Mouse (Mus musculus): ENCODE results near the gene Serhl. TPM values are rescaled to one million over a fixed set of nuclear protein-coding genes. Genes with fewer than 3 reads are reported as not detected.

Gene Serhl
- polyA plus RNA-seq, 1 experiment: 16.5 TPM

DNA sequence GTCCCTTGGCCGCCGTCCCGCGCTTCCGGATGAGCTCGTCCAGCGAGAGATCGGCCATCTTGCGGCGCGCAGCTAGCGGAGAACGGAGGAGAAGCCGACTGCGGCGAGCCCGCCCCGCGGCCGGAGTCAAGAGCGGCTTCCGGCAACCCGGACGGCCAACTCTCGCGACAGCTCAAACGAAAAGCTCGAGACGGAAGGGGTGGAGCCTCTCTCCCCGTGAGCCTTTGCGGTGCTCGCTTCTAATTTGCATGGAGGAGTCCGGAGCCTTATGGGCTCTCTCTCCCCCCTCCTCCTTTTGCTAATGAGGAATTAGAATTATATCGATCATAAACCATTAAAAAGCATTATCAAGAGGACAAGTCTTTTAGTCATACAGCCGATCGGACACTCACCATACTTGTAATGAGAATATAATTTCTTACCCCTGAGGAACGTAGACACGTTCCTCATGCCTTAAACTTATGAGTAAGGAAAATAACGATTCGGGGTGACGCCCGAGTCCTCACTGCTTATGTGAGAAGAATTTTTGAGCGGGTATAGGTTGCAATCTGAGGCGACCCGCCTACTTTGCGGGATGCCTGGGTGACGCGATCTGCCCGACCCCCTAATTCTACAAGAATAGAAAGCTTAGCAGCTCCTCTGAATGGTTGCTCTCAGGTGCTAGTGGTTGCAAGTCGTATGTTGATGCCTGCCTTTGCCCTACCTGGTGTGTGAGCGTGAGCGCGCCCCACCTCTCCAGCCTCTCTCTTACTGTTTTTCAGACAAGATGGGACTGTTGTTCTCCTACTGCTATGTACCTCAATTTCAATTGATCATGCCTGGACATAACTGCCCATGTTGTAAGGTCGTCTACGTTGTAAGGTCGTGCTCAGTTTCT lies 60.1 kb downstream of the Serhl start, which contains the start of gene Poldip3:
TSS of gene Poldip3 (minus strand) at position 189 of the 877 bp plus-strand sequence.
- Histone ChIP-seq H3K4me3 (replicated peaks; ENCODE audit: insufficient read depth, low read depth, low read length) (peak within 1 kb of the TSS; percentile 99), H3K27me3 (ENCODE audit: control insufficient read depth, insufficient read depth, low read length) (no peaks in the 10 kb centered on the region), H3K4me1 (ENCODE audit: control insufficient read depth, insufficient read depth, low read length) (peaks cover 8% of the 10 kb centered on the region; the same call in 1 of the 2 replicates), H3K27ac (ENCODE audit: insufficient read depth, low read length) (peak within 1 kb of the TSS; percentile 100)
- peak; percentile 98 to 99 for DNase-seq
- TF ChIP-seq POLR2A (IDR thresholded peaks at IDR 0.05; ENCODE audit: borderline replicate concordance, insufficient read depth, low read length) (peak; percentile 78), CTCF (IDR thresholded peaks at IDR 0.05; ENCODE audit: borderline replicate concordance, insufficient read depth, low read depth, low read length) (no peak)
- WGBS: under 1% methylated on average over 56 of the region's 56 CpGs

DNA sequence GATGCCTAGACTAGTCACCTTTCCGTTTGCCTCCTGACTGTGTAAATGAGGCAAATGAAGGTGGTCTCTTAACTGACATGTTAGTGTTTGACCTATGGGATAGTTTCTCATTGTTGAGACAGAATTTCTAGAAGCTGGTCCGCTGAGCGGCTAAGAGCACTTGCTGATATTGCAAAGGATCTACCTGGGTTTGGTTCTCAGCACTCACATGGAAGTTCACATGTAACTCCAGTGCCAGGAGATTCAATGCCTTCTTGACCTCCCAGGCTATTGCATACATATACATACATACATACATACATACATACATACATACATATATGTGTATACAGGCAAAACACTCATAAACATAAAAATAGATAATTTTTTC lies 60.8 kb downstream of the Serhl start:
- no peak for DNase-seq
- 22% methylated on average over 3 of the region's 3 CpGs for WGBS
- Histone ChIP-seq H3K4me3 (replicated peaks; ENCODE audit: insufficient read depth, low read depth, low read length) (peak overlapping the region; percentile 99), H3K27ac (ENCODE audit: insufficient read depth, low read length) (peak overlapping the region; percentile 100), H3K27me3 (ENCODE audit: control insufficient read depth, insufficient read depth, low read length) (no peaks in the 10 kb centered on the region), H3K4me1 (ENCODE audit: control insufficient read depth, insufficient read depth, low read length) (peaks cover 5% of the 10 kb centered on the region; the same call in 1 of the 2 replicates)
- TF ChIP-seq POLR2A (IDR thresholded peaks at IDR 0.05; ENCODE audit: borderline replicate concordance, insufficient read depth, low read length): no peak
- TF ChIP-seq CTCF (IDR thresholded peaks at IDR 0.05; ENCODE audit: borderline replicate concordance, insufficient read depth, low read depth, low read length): no peak

DNA sequence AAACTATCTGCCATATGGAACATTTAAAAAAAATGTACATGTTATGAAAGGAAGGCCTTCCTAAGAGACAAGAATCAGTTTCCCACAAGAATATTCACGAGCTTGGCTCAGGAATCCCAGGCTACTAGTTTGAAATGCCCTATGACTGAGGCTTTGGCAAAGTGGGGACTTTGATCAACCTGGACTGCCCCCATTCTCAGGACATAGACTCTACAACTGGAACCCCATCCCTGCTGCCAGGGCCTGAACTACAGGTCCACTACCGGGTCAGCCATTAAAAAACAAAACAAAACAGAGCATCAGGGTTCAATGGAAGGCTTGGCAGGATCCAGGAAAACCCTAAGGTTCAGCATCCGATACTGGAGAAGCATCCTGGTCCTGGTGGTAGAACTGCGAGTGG lies 61.4 kb downstream of the Serhl start:
- Histone ChIP-seq H3K27ac (ENCODE audit: insufficient read depth, low read length) (0 out of 2 replicates have a peak overlapping the region, but pooled peaks have one; percentile 6), H3K4me1 (ENCODE audit: control insufficient read depth, insufficient read depth, low read length) (peaks cover 2% of the 10 kb centered on the region; the same call in 1 of the 2 replicates), H3K27me3 (ENCODE audit: control insufficient read depth, insufficient read depth, low read length) (no peaks in the 10 kb centered on the region), H3K4me3 (replicated peaks; ENCODE audit: insufficient read depth, low read depth, low read length) (no peak overlapping the region)
- WGBS: 76% methylated on average over 4 of the region's 4 CpGs
- DNase-seq: no peak
- TF ChIP-seq CTCF (IDR thresholded peaks at IDR 0.05; ENCODE audit: borderline replicate concordance, insufficient read depth, low read depth, low read length): no peak
- TF ChIP-seq POLR2A (IDR thresholded peaks at IDR 0.05; ENCODE audit: borderline replicate concordance, insufficient read depth, low read length): no peak

DNA sequence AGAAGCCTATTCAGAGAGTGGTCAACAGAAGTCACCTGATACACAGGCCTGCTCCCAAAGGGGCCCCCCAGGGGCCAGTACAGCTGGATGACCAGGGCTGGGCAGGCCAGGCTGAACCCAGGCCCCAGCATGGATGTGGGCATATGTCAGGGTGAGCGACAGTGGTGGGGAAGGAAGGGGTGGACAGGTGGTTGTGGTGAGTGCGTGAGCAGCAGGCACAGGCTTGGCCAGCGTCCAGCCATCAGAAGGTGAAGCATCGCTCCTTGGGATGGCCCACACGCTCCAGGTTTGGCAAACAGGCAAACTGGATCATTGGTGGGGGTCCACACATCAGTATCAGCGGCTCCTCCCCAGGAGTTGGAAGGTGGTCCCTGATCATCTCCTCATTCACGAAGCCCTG lies 65.0 kb downstream of the Serhl start:
- no peak overlapping the region for H3K27ac ChIP-seq (ENCODE audit: insufficient read depth, low read length)
- no peak overlapping the region for H3K4me3 ChIP-seq (replicated peaks; ENCODE audit: insufficient read depth, low read depth, low read length)
- 48% methylated on average over 7 of the region's 7 CpGs for WGBS
- no peaks in the 10 kb centered on the region; the same call in none of the 2 replicates for H3K4me1 ChIP-seq (ENCODE audit: control insufficient read depth, insufficient read depth, low read length)
- H3K27me3 ChIP-seq (ENCODE audit: control insufficient read depth, insufficient read depth, low read length): no peaks in the 10 kb centered on the region
- TF ChIP-seq POLR2A (IDR thresholded peaks at IDR 0.05; ENCODE audit: borderline replicate concordance, insufficient read depth, low read length): no peak
- no peak for TF ChIP-seq CTCF (IDR thresholded peaks at IDR 0.05; ENCODE audit: borderline replicate concordance, insufficient read depth, low read depth, low read length)
- no peak for DNase-seq

DNA sequence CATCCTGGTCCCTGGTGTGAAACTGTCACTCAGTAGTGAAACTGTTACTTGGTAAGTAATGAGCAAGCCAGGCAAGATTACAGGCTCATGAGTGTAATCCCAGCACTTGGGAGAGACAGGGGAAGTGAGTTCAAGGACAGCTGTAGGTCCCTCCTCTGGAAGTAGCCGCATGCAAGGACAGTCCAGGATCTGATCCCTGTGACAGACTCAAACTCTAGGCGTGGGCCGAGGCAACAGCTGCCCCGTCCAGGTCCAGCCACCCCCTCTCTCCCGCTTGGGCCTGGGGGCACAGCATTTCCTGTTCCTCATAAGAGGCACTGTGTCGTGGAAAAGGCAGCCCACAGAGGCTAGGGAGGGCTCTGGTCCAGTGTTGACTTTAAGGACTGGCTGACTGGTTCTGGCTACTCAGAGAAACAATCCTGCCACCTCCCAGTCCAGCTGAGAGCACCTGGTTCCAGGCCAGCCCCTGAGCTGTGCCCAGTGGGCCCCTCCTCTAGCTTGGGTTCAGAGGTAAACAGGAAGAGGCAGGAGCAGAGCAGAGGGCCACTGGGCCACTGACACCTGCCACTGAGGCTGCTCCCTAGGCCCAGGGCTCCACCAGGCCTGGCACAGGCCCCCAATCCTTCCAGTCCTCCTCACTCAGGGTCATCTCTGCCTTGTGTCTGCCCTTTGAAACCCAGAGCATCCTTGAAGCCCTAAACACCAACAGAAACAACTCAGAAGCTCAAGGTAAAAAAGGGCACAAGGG lies 66.5 kb downstream of the Serhl start:
- TF ChIP-seq CTCF (IDR thresholded peaks at IDR 0.05; ENCODE audit: borderline replicate concordance, insufficient read depth, low read depth, low read length) (no peak), POLR2A (IDR thresholded peaks at IDR 0.05; ENCODE audit: borderline replicate concordance, insufficient read depth, low read length) (no peak)
- 81% methylated on average over 6 of the region's 6 CpGs for WGBS
- Histone ChIP-seq H3K4me3 (replicated peaks; ENCODE audit: insufficient read depth, low read depth, low read length) (no peak overlapping the region), H3K4me1 (ENCODE audit: control insufficient read depth, insufficient read depth, low read length) (peaks cover 6% of the 10 kb centered on the region), H3K27ac (ENCODE audit: insufficient read depth, low read length) (no peak overlapping the region), H3K27me3 (ENCODE audit: control insufficient read depth, insufficient read depth, low read length) (no peaks in the 10 kb centered on the region)
- DNase-seq: no peak

DNA sequence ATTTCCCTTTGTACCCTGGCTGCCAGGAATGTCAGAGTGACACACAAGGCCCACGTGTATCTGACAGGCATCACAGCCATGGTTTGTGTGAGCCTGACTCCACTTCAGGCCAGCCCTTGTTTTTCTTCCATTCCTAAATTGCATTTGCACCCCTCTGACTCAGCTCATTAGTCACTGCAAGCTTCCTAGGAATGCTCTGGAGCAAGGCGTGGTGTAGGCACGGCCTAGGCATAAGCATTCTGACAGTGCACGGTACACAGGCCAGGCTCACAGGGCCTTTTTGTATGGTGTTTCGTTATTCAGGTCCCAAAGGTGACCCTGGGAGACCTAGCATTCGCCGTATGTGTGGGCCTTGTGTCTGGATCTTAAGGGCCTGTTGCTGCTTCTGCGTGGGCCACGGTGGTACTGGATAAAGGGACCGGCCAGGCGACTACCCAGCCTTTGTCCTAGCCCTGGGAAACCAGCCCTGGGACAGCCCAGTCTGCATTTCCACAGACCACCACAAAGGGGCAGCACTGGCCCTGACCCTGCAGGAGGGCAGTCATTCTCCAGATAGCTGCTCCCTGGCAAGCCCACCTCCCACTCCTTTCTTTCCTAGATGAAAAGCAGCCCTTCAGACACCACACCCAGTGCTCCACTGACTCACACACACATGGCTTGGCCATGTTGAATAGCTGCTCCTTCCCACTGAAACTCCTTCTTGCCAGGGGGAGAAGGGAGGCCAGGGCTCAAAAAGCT lies 67.8 kb downstream of the Serhl start:
- H3K4me3 ChIP-seq (replicated peaks; ENCODE audit: insufficient read depth, low read depth, low read length): no peak overlapping the region
- 77% methylated on average over 11 of the region's 11 CpGs for WGBS
- TF ChIP-seq CTCF (IDR thresholded peaks at IDR 0.05; ENCODE audit: borderline replicate concordance, insufficient read depth, low read depth, low read length) (peak; percentile 74), POLR2A (IDR thresholded peaks at IDR 0.05; ENCODE audit: borderline replicate concordance, insufficient read depth, low read length) (no peak)
- peak in 1 of 2 experiments; percentile 54 for DNase-seq
- H3K27me3 ChIP-seq (ENCODE audit: control insufficient read depth, insufficient read depth, low read length): no peaks in the 10 kb centered on the region
- no peak overlapping the region for H3K27ac ChIP-seq (ENCODE audit: insufficient read depth, low read length)
- peaks cover 6% of the 10 kb centered on the region for H3K4me1 ChIP-seq (ENCODE audit: control insufficient read depth, insufficient read depth, low read length)

DNA sequence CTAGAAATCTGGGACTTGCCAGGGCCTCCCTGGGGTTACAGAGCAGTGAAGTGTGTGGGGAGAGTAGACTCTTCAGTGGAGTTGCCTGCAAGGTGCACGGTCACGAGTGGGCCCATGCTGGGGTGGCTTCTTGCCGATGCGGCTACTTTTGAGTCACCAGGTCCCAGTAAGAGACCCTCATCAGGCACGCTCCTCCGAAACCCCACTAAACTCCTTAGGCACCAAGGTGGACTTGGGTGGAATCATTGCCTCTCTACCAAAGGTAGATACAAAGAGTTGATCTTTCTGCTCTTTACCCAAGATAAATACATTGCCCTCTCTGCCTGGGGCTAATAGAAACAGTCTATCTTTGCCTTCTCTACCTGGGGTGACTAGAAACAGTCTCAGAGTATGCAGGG lies 68.4 kb downstream of the Serhl start:
- no peaks in the 10 kb centered on the region for H3K27me3 ChIP-seq (ENCODE audit: control insufficient read depth, insufficient read depth, low read length)
- 97% methylated on average over 6 of the region's 6 CpGs for WGBS
- TF ChIP-seq POLR2A (IDR thresholded peaks at IDR 0.05; ENCODE audit: borderline replicate concordance, insufficient read depth, low read length): no peak
- TF ChIP-seq CTCF (IDR thresholded peaks at IDR 0.05; ENCODE audit: borderline replicate concordance, insufficient read depth, low read depth, low read length): no peak
- H3K4me1 ChIP-seq (ENCODE audit: control insufficient read depth, insufficient read depth, low read length): peaks cover 6% of the 10 kb centered on the region
- no peak overlapping the region for H3K27ac ChIP-seq (ENCODE audit: insufficient read depth, low read length)
- no peak for DNase-seq
- no peak overlapping the region for H3K4me3 ChIP-seq (replicated peaks; ENCODE audit: insufficient read depth, low read depth, low read length)
